Mouse (Mus musculus) left cerebral cortex, adult 9 months (tissue): ENCODE measurements around the gene Ubr7.
A peak's percentile ranks its signal among the peaks of the same experiment; 100 is the strongest.

Experiments used
- DNase-seq, 2 experiments: peaks; one replicate each; pipeline ENCODE4 v3.0.0; 2022; ENCODE audit warnings: low spot score in 2 of 2

Gene Ubr7

DNA sequence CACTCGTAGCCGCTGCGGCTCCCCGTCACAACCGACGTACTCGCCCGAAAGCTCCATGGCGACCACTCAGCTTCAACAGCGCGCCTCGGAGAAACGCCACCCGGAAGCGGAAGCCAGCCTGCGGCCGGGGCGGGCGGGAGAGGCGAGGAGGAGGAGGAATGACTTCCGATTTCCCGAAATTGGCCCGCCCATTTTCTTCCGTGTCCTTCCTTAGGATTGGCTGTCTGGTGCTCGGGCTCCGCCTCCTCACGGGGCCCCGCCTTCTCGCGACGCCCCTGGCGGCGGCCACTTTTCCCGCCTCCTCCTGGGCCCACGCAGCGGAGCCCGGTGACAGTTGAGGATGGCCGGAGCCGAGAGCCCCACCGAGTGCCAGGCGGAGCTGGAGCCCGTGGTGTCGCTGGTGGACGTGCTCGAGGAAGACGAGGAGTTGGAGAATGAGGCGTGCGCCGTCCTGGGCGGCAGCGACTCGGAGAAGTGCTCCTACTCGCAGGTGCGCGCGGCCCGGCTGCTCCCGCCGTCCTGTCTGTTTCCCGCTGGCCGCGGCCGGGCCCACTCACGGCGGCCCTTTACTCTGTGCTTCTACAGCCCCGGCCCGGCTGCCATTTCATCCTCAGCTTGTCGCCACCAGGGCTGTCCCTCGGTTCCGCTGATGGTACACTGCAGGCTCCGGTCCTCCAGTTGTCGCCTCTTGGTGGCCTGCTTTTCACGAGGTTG, at the start of gene Ubr7, which contains the start of the genes Gm28051 and Gon7:
Gene Ubr7 (plus strand): TSS at position 279 of the 714 bp plus-strand sequence.
Gene Gm28051 (minus strand): TSS at position 77 of the 714 bp plus-strand sequence.
Gene Gon7 (minus strand): TSS at position 115 of the 714 bp plus-strand sequence.
- peak; percentile 90 to 97 for DNase-seq

- no peak for DNase-seq
Observed at GRCm38 (mm10) chr12:102708220-102708619, 49.5 kb upstream of the Ubr7 start.

DNA sequence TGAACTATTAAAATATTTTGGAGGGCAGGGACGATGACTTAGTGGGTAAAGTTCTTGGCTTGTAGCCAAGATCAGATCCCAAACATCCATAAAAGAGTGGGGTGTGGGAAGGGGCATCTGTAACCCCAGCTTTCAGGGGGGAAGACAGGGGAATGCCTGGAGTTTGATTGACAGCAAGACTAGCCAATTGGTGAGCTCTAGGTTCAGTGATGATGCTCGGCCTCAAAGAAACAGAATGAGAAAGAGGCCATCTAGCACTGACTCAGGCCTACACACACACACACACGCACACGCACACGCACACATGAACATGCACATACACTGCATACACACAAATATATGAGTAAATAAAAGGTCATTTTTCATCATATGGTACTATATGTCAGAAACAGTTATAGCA, 47.9 kb upstream of the Ubr7 start:
- DNase-seq: no peak

DNA sequence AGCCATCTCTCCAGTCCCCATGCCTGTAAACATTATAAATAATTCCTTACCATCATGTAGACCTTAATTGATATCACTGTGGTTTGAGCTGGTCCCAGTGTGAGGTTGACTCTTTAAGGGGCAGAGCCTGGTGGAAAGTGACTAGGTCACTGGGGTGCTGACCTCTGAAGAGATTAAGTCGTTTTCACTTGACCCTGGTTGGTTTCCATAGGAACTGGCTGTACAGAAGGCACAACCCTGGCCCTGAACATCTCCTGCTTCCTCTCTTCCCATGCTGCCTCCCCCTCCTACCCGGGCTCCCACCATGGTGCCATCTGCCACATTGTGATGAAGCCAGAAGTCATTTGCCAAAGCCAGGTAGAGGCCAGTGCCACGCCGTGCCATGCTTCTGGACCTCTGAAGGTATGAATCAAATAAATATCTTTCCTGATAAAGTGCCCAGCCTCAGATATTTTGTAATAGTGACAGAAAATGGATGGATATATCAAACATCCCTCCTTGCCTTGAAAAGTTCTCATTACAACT, 46.9 kb upstream of the Ubr7 start:
- DNase-seq: no peak

- no peak for DNase-seq
Observed at GRCm38 (mm10) chr12:102713153-102713865, 44.5 kb upstream of the Ubr7 start.

- no peak for DNase-seq
Observed at GRCm38 (mm10) chr12:102714116-102714515, 43.7 kb upstream of the Ubr7 start.

DNA sequence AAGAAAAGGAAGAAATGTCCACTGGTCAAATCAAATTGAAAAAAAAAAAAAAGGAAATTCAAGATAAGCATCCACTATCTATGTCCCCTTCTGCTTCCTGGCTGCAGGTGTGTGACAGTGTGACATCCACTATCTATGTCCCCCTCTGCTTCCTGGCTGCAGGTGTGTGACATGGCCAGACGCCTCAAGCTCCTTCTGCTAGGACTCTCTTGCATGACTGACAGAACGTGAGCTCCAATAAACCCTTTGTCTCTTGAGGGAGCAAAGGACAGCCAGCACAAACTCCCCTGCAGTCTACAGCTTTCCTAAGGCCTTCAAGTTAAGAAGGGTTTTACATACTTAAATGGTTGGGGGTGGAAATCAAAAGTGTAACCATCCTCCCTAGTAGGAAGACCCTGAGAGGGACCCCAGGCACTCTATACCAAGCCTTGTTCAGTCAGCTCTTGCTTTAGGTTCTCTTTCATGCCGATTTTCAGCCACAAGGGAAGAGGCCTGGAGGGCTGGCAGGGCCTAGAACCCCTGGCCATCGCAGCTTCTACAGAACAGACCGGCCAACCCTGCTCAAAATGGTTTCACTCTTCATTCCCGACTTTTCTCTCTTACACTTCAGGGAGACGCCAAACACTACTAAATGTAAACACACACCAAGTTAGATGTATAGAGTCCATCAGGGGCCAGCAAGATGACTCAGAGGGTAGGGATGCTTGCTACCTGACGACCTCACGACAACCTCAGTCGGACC, 42.9 kb upstream of the Ubr7 start:
- no peak for DNase-seq

GRCm38 (mm10) chr12:102719552-102720315, 38.0 kb upstream of the Ubr7 start:
- DNase-seq: no peak

- DNase-seq: no peak
Observed at GRCm38 (mm10) chr12:102722451-102722850, 35.3 kb upstream of the Ubr7 start.

DNA sequence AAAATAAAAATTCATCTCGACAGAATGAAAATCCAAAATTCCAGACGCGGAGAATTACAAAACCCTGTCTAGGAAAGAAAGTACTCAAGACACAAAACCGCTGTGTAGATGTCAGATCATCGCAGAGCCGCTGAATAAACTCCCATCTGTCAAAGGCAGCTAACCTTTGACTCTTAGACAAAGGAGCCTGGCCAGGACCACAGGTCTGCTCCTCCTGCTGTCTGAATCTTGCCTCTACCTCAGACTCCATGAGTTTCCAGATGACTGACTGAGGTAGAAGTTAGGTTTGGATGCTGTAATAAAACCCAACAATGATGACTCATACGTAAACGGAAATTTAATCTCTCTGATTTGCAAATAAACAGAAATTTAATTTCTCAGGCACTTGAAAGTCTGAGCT, 34.8 kb upstream of the Ubr7 start:
- no peak for DNase-seq

DNA sequence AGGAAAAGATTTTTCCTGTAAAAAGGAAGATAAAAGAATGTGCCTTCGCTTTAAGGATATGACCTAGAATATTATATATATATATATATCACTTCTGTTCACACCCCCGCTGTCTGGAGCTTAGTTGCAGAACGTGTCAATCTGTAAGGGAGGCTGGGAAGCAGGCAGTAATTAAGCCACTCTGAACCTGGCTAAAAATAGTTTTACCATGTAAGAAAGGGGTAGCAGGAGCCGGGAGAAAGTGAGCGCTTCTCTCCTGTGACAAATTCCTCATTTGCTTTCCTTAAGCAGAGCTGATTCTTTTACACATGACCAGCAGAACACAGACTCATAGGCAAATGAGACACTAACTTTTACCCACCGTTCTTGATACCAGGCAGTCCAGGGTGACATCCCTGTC, 33.9 kb upstream of the Ubr7 start:
- DNase-seq: peak in 1 of 2 experiments; percentile 62

GRCm38 (mm10) chr12:102725146-102725545, 32.6 kb upstream of the Ubr7 start:
- no peak for DNase-seq

- no peak for DNase-seq
Observed at GRCm38 (mm10) chr12:102725761-102726175, 32.0 kb upstream of the Ubr7 start.

DNA sequence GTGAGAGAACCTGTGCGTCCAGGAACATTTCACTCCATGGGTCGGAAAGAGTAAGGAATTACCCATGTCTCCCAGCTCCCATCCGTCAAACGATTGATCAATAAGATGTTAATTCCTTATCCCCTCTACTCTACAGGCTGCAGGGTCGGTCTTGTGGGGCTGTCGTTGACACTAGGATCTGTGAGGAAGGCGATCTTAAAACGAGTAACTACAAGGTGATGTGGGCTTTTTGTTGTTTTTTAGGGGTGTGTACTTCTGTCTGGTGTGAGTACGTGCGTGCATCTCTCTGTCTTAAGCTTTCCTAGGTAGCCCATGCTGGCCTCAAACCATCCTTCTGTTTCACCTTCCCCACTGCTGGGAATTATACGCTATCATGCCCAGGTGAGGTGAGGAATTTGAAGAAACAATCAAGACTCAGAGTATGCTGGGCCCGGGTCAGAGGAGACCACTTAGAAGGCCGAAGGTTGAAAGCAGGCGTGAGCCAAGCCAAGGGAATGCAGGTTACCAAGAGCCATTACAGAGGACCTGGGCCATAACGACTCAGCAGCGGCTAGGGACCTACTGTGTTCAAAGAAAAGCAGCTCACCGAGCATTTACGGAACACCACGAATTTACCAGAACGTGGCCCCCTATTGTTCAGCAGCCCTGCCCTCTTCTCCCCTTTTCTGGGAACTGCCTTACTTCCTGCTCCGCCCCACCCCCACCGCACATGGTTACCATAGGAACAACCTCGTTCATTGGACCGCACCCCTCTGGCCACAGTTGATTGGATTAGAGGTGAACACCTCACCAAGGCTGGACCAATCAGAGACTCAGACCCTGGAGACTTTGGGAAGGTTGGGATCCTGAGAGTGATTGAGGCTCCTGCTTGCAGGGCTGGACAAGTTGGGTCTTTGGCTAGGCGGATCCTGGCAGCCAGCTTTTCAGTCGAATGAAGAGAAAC, 27.6 kb upstream of the Ubr7 start:
- peak in 1 of 2 experiments; percentile 79 for DNase-seq

GRCm38 (mm10) chr12:102730798-102731619, 26.8 kb upstream of the Ubr7 start:
- no peak for DNase-seq

DNA sequence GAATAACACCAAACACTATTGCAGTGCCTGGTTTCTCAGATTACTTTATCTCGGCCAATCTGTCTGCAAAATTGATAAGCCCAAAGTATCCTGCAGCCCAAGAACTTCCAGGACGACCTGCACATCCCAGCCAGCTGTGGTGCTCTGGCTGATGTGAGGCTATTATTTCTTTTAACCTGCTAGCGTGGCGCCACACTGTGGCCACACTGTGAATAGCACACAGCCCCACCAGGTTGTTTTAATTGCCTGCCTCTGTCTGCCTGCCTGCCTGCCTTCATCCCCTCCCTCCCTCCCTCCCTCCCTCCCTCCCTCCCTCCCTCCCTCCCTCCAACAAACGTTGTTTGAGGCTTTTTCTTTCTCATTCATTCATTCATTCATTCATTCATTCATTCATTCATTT, 24.4 kb upstream of the Ubr7 start:
- peak in 1 of 2 experiments; percentile 49 for DNase-seq

DNA sequence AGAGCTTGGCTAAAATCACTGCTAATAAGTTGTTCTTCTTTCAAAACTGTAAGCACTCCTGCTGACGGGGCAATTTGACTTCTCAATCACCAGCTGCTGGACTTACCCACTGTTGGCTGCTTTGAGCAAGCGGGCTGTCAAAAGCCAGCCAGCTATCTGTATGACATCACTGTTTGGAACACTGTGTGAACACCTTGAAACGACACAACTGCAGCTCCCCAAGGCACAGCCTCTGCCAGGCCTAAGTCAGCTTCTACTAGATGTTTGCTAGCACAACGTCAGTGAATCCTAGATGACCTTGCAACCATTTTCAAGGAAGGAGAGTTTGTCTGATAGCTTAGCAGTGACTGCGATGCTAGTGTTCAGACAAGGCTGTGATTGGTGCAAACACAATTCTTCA, 18.7 kb upstream of the Ubr7 start:
- no peak for DNase-seq

DNA sequence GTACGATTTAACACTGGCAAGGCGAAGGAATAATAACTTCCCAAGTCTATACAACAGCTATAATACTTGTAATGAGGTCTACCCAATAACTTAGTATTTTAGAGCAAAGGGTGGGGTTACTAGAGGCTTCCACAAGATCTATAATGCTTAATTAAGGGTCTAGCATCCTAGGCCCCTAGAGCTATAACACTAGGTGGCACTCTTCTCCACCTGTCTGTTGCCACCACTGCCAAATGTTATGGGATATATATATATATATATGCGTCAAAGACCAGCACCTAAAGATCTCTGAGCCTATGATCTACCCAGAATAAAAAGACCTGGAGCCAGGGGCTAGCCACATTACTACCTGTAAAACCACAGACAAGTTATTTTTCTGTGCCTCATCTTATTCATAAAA, 17.5 kb upstream of the Ubr7 start:
- DNase-seq: no peak

- no peak for DNase-seq
Observed at GRCm38 (mm10) chr12:102742056-102742455, 15.7 kb upstream of the Ubr7 start.
